Mouse (Mus musculus): Measurements from ENCODE around the gene Ak9. TPM values are rescaled to one million over a fixed set of nuclear protein-coding genes. Genes with fewer than 3 reads are reported as not detected.

The Ak9 gene
- total RNA-seq (2023): not detected

DNA sequence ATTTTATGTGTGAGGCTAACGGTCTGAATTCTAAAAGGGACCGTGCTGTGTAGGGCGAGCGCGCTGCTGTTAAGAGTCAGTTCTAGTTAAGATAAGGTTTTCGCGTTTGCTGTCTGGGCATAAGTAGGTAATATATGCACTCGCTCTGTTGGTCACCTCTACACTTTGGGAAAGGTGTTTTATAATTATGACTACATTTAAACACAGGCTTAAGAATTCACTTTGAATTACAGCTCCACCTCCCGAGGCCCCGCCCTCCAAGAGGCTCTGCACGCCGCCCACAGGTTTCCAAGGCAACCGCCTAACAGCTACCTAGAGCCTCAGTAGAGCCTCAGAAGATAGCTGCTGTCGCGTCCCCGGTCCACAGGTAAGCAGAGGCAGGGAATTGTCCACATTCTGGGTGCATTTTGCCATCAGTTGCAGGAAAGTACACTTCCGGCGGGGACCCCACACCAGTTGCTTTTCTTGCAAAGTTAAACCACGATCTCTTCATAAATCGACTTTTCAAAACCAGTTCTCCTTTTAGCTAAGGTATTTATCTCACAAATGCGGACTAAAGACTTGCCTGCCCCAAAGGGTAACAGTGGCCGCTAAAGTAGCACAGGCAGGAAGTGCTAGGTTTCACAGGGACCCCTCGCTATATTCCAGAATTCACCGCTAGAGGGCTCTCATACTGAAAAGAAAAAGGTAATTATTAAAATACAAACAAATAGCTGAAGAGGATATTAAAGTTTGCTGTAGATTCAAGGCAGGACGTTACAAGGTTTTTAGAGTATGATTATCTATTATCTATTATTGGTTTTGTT, at the start of gene Ak9:
Gene Ak9, plus strand, starts transcription at position 342 of the 806 bp plus-strand sequence.

GRCm38 (mm10) chr10:41302689-41303431, 920 bp upstream of the Ak9 start, which contains the start of gene Fig4:
Gene Fig4 (minus strand): TSS chr10:41303260.

DNA sequence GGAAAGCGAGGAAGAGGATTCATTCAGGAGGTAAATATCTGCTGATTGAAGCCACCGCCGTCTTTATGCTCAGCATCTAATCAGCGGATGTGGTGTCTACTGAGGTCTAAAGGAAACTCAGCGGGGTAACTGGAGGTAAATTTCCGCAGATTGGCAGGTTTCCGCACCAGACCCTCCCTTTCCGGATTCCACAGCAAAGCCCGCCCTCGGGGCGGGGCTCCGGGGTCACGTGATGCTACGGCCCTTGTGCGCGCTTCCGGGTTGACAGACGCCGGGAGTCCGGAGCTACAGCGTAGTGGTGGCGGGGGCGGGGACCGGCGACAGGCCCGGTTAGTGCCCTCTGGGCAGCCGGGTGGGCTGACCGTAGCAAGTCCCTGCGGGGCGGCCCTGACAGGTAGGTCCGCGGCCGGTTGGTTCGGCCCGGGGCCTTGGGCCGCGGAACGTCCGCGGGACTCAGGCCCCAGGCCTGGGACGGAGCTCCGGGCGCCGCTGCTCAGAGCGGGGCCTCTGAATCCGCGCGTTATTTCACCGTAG, 146.4 kb downstream of the Ak9 start, which contains the start of gene Zbtb24:
Gene Zbtb24, plus strand, starts transcription at position 247 of the 534 bp plus-strand sequence.

GRCm38 (mm10) chr10:41476171-41477017, 172.6 kb downstream of the Ak9 start, which contains the start of gene Mical1:
Gene Mical1 (plus strand): TSS chr10:41476314.

Other genes with a start within 250 kb of the Ak9 start
- gene Gpr6, start 231.7 kb upstream of the Ak9 start, total RNA-seq (2023): not detected
- 20.0 TPM for gene Fig4, start 720 bp upstream of the Ak9 start, total RNA-seq (2023)
- 30.7 TPM for gene Zbtb24, start 146.4 kb downstream of the Ak9 start, total RNA-seq (2023)
- gene Mical1, start 172.3 kb downstream of the Ak9 start, total RNA-seq (2023): 192 TPM
- gene Smpd2, start 186.4 kb downstream of the Ak9 start, total RNA-seq (2023): 17.9 TPM
- not detected for gene Ppil6, start 186.5 kb downstream of the Ak9 start, total RNA-seq (2023)
- gene Cd164, start 215.4 kb downstream of the Ak9 start, total RNA-seq (2023): 274 TPM

All from CD4-positive naive resting alpha-beta T cell, adult 76 days (primary cell).